ENCODE assay signal across 9 mouse cellular contexts in the genomic region with DNA sequence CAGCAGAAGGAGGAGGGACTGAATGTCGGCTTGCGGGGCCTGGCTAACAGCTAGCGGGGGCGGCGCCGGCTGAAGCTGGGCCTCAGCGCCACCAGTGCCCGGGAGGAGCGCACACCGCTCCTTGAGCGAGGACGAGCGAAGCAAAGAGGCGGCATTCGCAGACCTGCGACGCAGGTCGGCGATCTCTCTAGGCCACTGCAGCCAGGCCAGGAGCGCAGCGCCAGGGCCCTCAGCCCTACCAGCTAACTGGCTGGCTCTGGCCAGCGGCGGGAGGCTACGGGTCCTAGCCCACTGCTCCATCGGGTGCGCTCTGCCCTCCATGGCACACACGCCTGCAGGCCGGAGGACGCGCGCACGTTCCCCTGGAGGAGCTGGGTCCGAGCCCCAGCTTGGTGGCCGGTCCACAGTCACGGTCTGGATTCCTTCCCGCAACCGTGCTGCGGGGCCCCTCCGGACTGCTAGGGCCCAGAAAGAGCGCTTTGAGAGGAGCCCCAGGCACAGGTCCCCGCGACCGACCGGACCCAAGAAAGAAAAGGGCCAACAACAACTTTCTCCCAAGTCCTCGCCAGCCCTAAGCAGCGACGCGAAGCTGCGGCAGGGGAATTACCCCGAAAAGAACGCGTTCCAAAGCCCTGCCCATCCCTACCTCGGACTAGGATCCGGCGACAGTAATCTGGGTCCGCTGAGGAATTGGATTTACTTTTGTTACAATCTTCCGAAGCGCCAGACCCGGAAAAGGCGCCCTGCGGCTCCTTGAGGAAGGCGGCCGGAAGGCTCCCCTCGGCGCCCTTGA. TPM values are rescaled to one million over a fixed set of nuclear protein-coding genes. Genes with fewer than 3 reads are reported as not detected.
A peak's percentile ranks its signal among the peaks of the same experiment; 100 is the strongest.
DNase-seq lines count a peak whose midpoint lies in the region; ATAC-seq lines count a peak whose summit lies in the region.
"Had no signal": no experiment of that assay in that cellular context is flagged by ENCODE, and none has a peak within 500 bp of the region (broad histone marks: within the 10 kb centered on the region; RNA-seq: fewer than 3 reads in every experiment).

No protein-coding gene starts in this region.

- H3K4me2 ChIP-seq in kidney, embryonic 16.5 days (replicated peaks; ENCODE audit: low read depth, low read length): peak overlapping the region; percentile 19
- H3K4me2 ChIP-seq in embryonic facial prominence, embryonic 11.5 days (ENCODE audit: low read depth, low read length): peak overlapping the region; percentile 37
- H3K4me2 ChIP-seq in intestine, embryonic 14.5 days (ENCODE audit: low read length): peak overlapping the region; percentile 38
- peak overlapping the region; percentile 42 for H3K4me2 ChIP-seq in neural tube, embryonic 12.5 days (replicated peaks)

- peak; percentile 57 for ATAC-seq in kidney, embryonic 16.5 days (ENCODE audit: low FRiP score, low TSS enrichment)
- ATAC-seq in embryonic facial prominence, embryonic 11.5 days (replicated peaks; ENCODE audit: insufficient number of reproducible peaks, low FRiP score, low TSS enrichment, low read depth): no peak
- no peak for ATAC-seq in intestine, embryonic 14.5 days (replicated peaks; ENCODE audit: low FRiP score, low TSS enrichment, low read depth)
- ATAC-seq in neural tube, embryonic 12.5 days (ENCODE audit: low FRiP score, low read depth): no peak

- under 1% methylated on average over 65 of the region's 65 CpGs for WGBS in kidney, embryonic 16.5 days
- under 1% methylated on average over 65 of the region's 65 CpGs for WGBS in embryonic facial prominence, embryonic 11.5 days
- WGBS in intestine, embryonic 14.5 days: under 1% methylated on average over 60 of the region's 65 CpGs
- under 1% methylated on average over 65 of the region's 65 CpGs for WGBS in neural tube, embryonic 12.5 days

- H3K9ac ChIP-seq in kidney, embryonic 16.5 days (replicated peaks; ENCODE audit: low read length): no peak overlapping the region
- peak overlapping the region; percentile 58 for H3K9ac ChIP-seq in embryonic facial prominence, embryonic 11.5 days (replicated peaks; ENCODE audit: low read length)
- no peak overlapping the region for H3K9ac ChIP-seq in intestine, embryonic 14.5 days (ENCODE audit: low read length)
- no peak overlapping the region for H3K9ac ChIP-seq in neural tube, embryonic 12.5 days

- H3K27me3 ChIP-seq in kidney, embryonic 16.5 days (ENCODE audit: insufficient read depth, low read length): peaks cover 99% of the 10 kb centered on the region
- peaks cover 79% of the 10 kb centered on the region for H3K27me3 ChIP-seq in embryonic facial prominence, embryonic 11.5 days (ENCODE audit: control insufficient read depth, insufficient read depth, low read length)
- H3K27me3 ChIP-seq in intestine, embryonic 14.5 days (replicated peaks; ENCODE audit: control insufficient read depth, insufficient read depth, low read length): peaks cover 100% of the 10 kb centered on the region
- peaks cover 100% of the 10 kb centered on the region for H3K27me3 ChIP-seq in neural tube, embryonic 12.5 days (replicated peaks)

- H3K36me3 ChIP-seq in kidney, embryonic 16.5 days (ENCODE audit: insufficient read depth, low read length): no peaks in the 10 kb centered on the region
- no peaks in the 10 kb centered on the region for H3K36me3 ChIP-seq in embryonic facial prominence, embryonic 11.5 days (replicated peaks; ENCODE audit: control insufficient read depth, insufficient read depth, low read depth, low read length)
- H3K36me3 ChIP-seq in intestine, embryonic 14.5 days (ENCODE audit: control insufficient read depth, insufficient read depth, low read length): no peaks in the 10 kb centered on the region
- H3K36me3 ChIP-seq in neural tube, embryonic 12.5 days: no peaks in the 10 kb centered on the region

- DNase-seq in kidney, adult 11 months: no peak
- DNase-seq in embryonic facial prominence, embryonic 11.5 days (ENCODE audit: low spot score): peak; percentile 45
- DNase-seq in intestine, embryonic 14.5 days (ENCODE audit: low spot score): peak; percentile 75
- no peak for DNase-seq in left cerebral cortex, adult 11 months (ENCODE audit: low spot score)
- DNase-seq in adipocyte (ENCODE audit: low spot score): no peak
- no peak for DNase-seq in Muller cell, postnatal 12 days (ENCODE audit: inconsistent ontology term)

- H3K4me3 ChIP-seq in kidney, embryonic 16.5 days (ENCODE audit: low read length): peak overlapping the region; percentile 32
- peak overlapping the region; percentile 33 for H3K4me3 ChIP-seq in embryonic facial prominence, embryonic 11.5 days (ENCODE audit: low read depth, low read length)
- H3K4me3 ChIP-seq in intestine, embryonic 14.5 days (ENCODE audit: low read depth, low read length): peak overlapping the region; percentile 17
- H3K4me3 ChIP-seq in neural tube, embryonic 12.5 days: no peak overlapping the region

- H3K27ac ChIP-seq in kidney, embryonic 16.5 days (ENCODE audit: low read length): no peak overlapping the region
- peak overlapping the region; percentile 48 for H3K27ac ChIP-seq in embryonic facial prominence, embryonic 11.5 days (replicated peaks; ENCODE audit: low read depth, low read length)
- no peak overlapping the region for H3K27ac ChIP-seq in intestine, embryonic 14.5 days (ENCODE audit: low read depth)
- H3K27ac ChIP-seq in neural tube, embryonic 12.5 days: no peak overlapping the region

- peaks cover 30% of the 10 kb centered on the region for H3K4me1 ChIP-seq in kidney, embryonic 16.5 days (ENCODE audit: insufficient read depth, low read length)
- no peaks in the 10 kb centered on the region; the same call in 1 of the 2 replicates for H3K4me1 ChIP-seq in embryonic facial prominence, embryonic 11.5 days (ENCODE audit: control insufficient read depth, insufficient read depth, low read length)
- H3K4me1 ChIP-seq in intestine, embryonic 14.5 days (replicated peaks; ENCODE audit: control insufficient read depth, insufficient read depth, low read length): peaks cover 20% of the 10 kb centered on the region; the same call in 1 of the 2 replicates
- H3K4me1 ChIP-seq in neural tube, embryonic 12.5 days: peaks cover 12% of the 10 kb centered on the region

- H3K9me3 ChIP-seq in kidney, embryonic 16.5 days (ENCODE audit: low read length): no peaks in the 10 kb centered on the region
- no peaks in the 10 kb centered on the region for H3K9me3 ChIP-seq in embryonic facial prominence, embryonic 11.5 days (replicated peaks; ENCODE audit: control insufficient read depth, low read length)
- H3K9me3 ChIP-seq in intestine, embryonic 14.5 days (ENCODE audit: control insufficient read depth, low read length): no peaks in the 10 kb centered on the region
- H3K9me3 ChIP-seq in neural tube, embryonic 12.5 days: no peaks in the 10 kb centered on the region

RNA-seq across cellular contexts. Expression of a gene that starts 0.5 kb away (rescaled TPM):
- polyA plus RNA-seq in kidney, embryonic 16.5 days (2015; fragmentation: Nextera tagmentation; extraction: Ambion mirVana): not detected in 2 replicates
- 2.2 and 2.6 TPM in 2 replicates for polyA plus RNA-seq in embryonic facial prominence, embryonic 11.5 days (2014; fragmentation: Nextera tagmentation; extraction: Ambion mirVana)
- polyA plus RNA-seq in intestine, embryonic 14.5 days (2014; fragmentation: Nextera tagmentation; extraction: Ambion mirVana): not detected in 2 replicates
- polyA plus RNA-seq in neural tube, embryonic 12.5 days (2016; fragmentation: Nextera tagmentation; extraction: Ambion mirVana): 0.19 TPM in 1 of 2 replicates, not detected in the other
- polyA plus RNA-seq: large intestine, adult 2 months had no signal

RNA-seq across cellular contexts. Expression of a gene that starts 49.7 kb away (rescaled TPM):
- polyA plus RNA-seq in kidney, embryonic 16.5 days (2015; fragmentation: Nextera tagmentation; extraction: Ambion mirVana): not detected in 2 replicates
- not detected in 2 replicates for polyA plus RNA-seq in embryonic facial prominence, embryonic 11.5 days (2014; fragmentation: Nextera tagmentation; extraction: Ambion mirVana)
- polyA plus RNA-seq in intestine, embryonic 14.5 days (2014; fragmentation: Nextera tagmentation; extraction: Ambion mirVana): 0.05 TPM in 1 of 2 replicates, not detected in the other
- not detected in 2 replicates for polyA plus RNA-seq in neural tube, embryonic 12.5 days (2016; fragmentation: Nextera tagmentation; extraction: Ambion mirVana)
- polyA plus RNA-seq: large intestine, adult 2 months had no signal

Comparison
In these comparisons a context has a peak if more than half of its experiments do, and no peak if none do; other contexts are left out.
1. DNase-seq: peak in embryonic facial prominence, embryonic 11.5 days (single experiment) and intestine, embryonic 14.5 days (single experiment); none in kidney, adult 11 months (single experiment), left cerebral cortex, adult 11 months (single experiment), adipocyte (single experiment) and Muller cell, postnatal 12 days (single experiment).
2. Peak in every context shown above with its lines, with median percentiles within 50 percentile points of each other: H3K4me2 ChIP-seq.